Mouse (Mus musculus): ENCODE results near the gene Zfp219. TPM values are rescaled to one million over a fixed set of nuclear protein-coding genes. Genes with fewer than 3 reads are reported as not detected.
"Not testable (repeated sequence)": the region's sequence is repeated elsewhere in the genome, so short reads cannot be mapped to it uniquely, and the experiment has no call there.

The Zfp219 gene
- 32.3 and 32.5 TPM in 2 replicates for polyA plus RNA-seq (2015; fragmentation: Nextera tagmentation; extraction: Ambion mirVana)

DNA sequence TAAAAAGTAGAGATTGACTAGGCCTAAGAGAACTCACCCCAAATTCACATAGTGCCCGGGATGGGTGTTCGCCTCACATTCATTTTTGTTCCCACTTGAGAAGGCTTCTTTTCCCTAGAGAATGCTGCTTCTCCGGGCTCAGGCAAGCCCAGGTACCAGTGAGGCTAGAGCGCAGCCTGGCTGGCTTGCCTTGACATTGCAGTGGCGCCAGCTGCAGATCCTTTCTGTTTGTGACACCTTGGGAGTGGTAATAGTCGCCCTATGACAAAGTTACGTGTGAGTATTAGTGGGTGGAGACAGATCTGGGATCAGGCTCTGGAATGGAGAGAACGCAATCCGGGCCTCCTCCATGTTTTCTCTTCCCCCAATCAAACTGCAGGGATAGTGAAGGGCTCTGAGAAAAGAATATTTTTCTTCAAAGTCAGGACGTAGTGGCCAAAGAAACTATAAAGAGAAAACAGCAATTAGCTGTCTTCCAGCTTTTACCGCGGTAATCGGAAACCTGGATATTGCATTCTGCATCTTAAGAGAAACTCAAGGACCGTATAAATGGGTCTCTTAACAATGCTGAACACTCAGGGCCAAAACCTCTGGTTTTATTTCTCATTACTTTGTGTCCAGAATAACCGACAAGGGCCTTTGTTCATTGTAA, at the start of gene Zfp219:
Zfp219 (minus strand) TSS at position 248 of the 652 bp plus-strand sequence.
- H3K4me2 ChIP-seq = peak within 1 kb of the TSS; percentile 68
- no peaks in the 10 kb centered on the region for H3K27me3 ChIP-seq
- peaks cover 54% of the 10 kb centered on the region for H3K4me1 ChIP-seq (replicated peaks)
- WGBS = 5% methylated on average over 15 of the region's 15 CpGs
- H3K36me3 ChIP-seq = no peaks in the 10 kb centered on the region
- peak within 1 kb of the TSS; percentile 96 for H3K9ac ChIP-seq
- H3K4me3 ChIP-seq = peak within 1 kb of the TSS; percentile 71
- ATAC-seq (ENCODE audit: low read depth) = peak; percentile 54
- peak within 1 kb of the TSS; percentile 99 for H3K27ac ChIP-seq (replicated peaks)
- H3K9me3 ChIP-seq = no peaks in the 10 kb centered on the region

GRCm38 (mm10) chr14:52066135-52066534, 45.6 kb upstream of the Zfp219 start:
- no peak overlapping the region for H3K4me2 ChIP-seq
- WGBS = 64% methylated on average over 4 of the region's 4 CpGs
- no peaks in the 10 kb centered on the region for H3K27me3 ChIP-seq
- H3K4me3 ChIP-seq = no peak overlapping the region
- no peak overlapping the region for H3K9ac ChIP-seq
- no peak for ATAC-seq (ENCODE audit: low read depth)
- H3K27ac ChIP-seq (replicated peaks) = no peak overlapping the region
- H3K9me3 ChIP-seq = no peaks in the 10 kb centered on the region
- no peaks in the 10 kb centered on the region for H3K4me1 ChIP-seq (replicated peaks)
- peaks cover 8% of the 10 kb centered on the region for H3K36me3 ChIP-seq

- H3K36me3 ChIP-seq = no peaks in the 10 kb centered on the region
- no peak for ATAC-seq (ENCODE audit: low read depth)
- no peak overlapping the region for H3K4me2 ChIP-seq
- H3K27me3 ChIP-seq = no peaks in the 10 kb centered on the region
- 86% methylated on average over 8 of the region's 8 CpGs for whole genome bisulfite sequencing
- no peaks in the 10 kb centered on the region for H3K9me3 ChIP-seq
- no peak overlapping the region for H3K4me3 ChIP-seq
- H3K9ac ChIP-seq = no peak overlapping the region
- H3K4me1 ChIP-seq (replicated peaks) = no peaks in the 10 kb centered on the region
- no peak overlapping the region for H3K27ac ChIP-seq (replicated peaks)
These were observed 41.3 kb upstream of the Zfp219 start for GRCm38 (mm10) chr14:52061798-52062197.

DNA sequence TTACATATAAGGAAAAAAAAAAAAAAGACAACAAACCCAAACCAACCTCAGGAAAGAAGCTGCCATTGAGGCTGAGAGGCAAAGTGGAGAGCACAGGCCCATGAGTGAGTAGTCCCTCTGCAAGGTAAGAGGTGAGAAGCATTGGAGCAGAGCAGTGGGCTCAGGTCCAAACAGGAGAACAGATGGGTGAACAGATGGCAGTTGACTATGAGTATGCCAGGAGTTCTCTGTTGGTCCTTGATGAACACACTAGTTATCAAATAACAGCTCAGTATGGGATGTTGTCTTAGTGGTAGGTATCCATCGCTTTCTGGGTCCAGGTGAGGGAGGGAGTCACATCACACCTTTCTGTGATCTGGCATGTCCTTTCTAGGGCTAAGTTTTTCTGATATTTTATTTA, 40.3 kb upstream of the Zfp219 start:
- Histone ChIP-seq H3K9me3 (no peaks in the 10 kb centered on the region), H3K27ac (replicated peaks) (no peak overlapping the region), H3K36me3 (no peaks in the 10 kb centered on the region), H3K4me2 (no peak overlapping the region), H3K4me3 (no peak overlapping the region), H3K9ac (no peak overlapping the region), H3K4me1 (replicated peaks) (no peaks in the 10 kb centered on the region), H3K27me3 (no peaks in the 10 kb centered on the region)
- 90% methylated on average over 1 of the region's 1 CpGs for WGBS
- ATAC-seq (ENCODE audit: low read depth) = no peak

GRCm38 (mm10) chr14:52059982-52060381, 39.4 kb upstream of the Zfp219 start:
- Histone ChIP-seq H3K36me3 (no peaks in the 10 kb centered on the region), H3K9me3 (no peaks in the 10 kb centered on the region), H3K27ac (replicated peaks) (no peak overlapping the region), H3K4me3 (no peak overlapping the region), H3K4me1 (replicated peaks) (no peaks in the 10 kb centered on the region), H3K27me3 (no peaks in the 10 kb centered on the region), H3K4me2 (no peak overlapping the region), H3K9ac (no peak overlapping the region)
- WGBS = 78% methylated on average over 4 of the region's 4 CpGs
- ATAC-seq (ENCODE audit: low read depth) = no peak

- WGBS = 90% methylated on average over 3 of the region's 3 CpGs
- not testable (repeated sequence) for H3K9me3 ChIP-seq; H3K9ac ChIP-seq; H3K4me2 ChIP-seq; H3K4me3 ChIP-seq; ATAC-seq (ENCODE audit: low read depth); H3K36me3 ChIP-seq; H3K4me1 ChIP-seq (replicated peaks); H3K27ac ChIP-seq (replicated peaks); H3K27me3 ChIP-seq
These were observed 32.2 kb upstream of the Zfp219 start for GRCm38 (mm10) chr14:52052720-52053119.

- H3K4me1 ChIP-seq (replicated peaks) = peaks cover 14% of the 10 kb centered on the region
- WGBS = 61% methylated on average over 9 of the region's 9 CpGs
- no peak overlapping the region for H3K4me3 ChIP-seq
- no peaks in the 10 kb centered on the region for H3K27me3 ChIP-seq
- no peak for ATAC-seq (ENCODE audit: low read depth)
- H3K27ac ChIP-seq (replicated peaks) = no peak overlapping the region
- H3K9ac ChIP-seq = no peak overlapping the region
- no peaks in the 10 kb centered on the region for H3K9me3 ChIP-seq
- no peaks in the 10 kb centered on the region for H3K36me3 ChIP-seq
- no peak overlapping the region for H3K4me2 ChIP-seq
These were observed 25.5 kb upstream of the Zfp219 start for GRCm38 (mm10) chr14:52045966-52046565.

- Histone ChIP-seq H3K9ac (no peak overlapping the region), H3K4me3 (no peak overlapping the region), H3K4me1 (replicated peaks) (peaks cover 14% of the 10 kb centered on the region), H3K27ac (replicated peaks) (no peak overlapping the region), H3K9me3 (no peaks in the 10 kb centered on the region), H3K4me2 (no peak overlapping the region), H3K27me3 (no peaks in the 10 kb centered on the region), H3K36me3 (no peaks in the 10 kb centered on the region)
- WGBS = 10% methylated on average over 8 of the region's 8 CpGs
- ATAC-seq (ENCODE audit: low read depth) = peak; percentile 87
These were observed 24.6 kb upstream of the Zfp219 start for GRCm38 (mm10) chr14:52044901-52045678.

GRCm38 (mm10) chr14:52043446-52043845, 22.9 kb upstream of the Zfp219 start:
- Histone ChIP-seq H3K4me1 (replicated peaks) (peaks cover 14% of the 10 kb centered on the region), H3K27ac (replicated peaks) (no peak overlapping the region), H3K4me2 (no peak overlapping the region), H3K9me3 (no peaks in the 10 kb centered on the region), H3K4me3 (no peak overlapping the region), H3K27me3 (no peaks in the 10 kb centered on the region), H3K36me3 (no peaks in the 10 kb centered on the region), H3K9ac (no peak overlapping the region)
- ATAC-seq (ENCODE audit: low read depth) = no peak
- WGBS = 69% methylated on average over 6 of the region's 6 CpGs

- not testable (repeated sequence) for ATAC-seq (ENCODE audit: low read depth); H3K4me3 ChIP-seq; H3K36me3 ChIP-seq; H3K9ac ChIP-seq; H3K27me3 ChIP-seq; H3K27ac ChIP-seq (replicated peaks); H3K9me3 ChIP-seq; H3K4me2 ChIP-seq
- H3K4me1 ChIP-seq (replicated peaks) = peaks cover 14% of the 10 kb centered on the region
- WGBS = 60% methylated on average over 3 of the region's 3 CpGs
These were observed 21.8 kb upstream of the Zfp219 start, which contains the start of gene Olfr221 for GRCm38 (mm10) chr14:52042359-52042758. TSS of gene Olfr221 (minus strand) at chr14:52042459.

DNA sequence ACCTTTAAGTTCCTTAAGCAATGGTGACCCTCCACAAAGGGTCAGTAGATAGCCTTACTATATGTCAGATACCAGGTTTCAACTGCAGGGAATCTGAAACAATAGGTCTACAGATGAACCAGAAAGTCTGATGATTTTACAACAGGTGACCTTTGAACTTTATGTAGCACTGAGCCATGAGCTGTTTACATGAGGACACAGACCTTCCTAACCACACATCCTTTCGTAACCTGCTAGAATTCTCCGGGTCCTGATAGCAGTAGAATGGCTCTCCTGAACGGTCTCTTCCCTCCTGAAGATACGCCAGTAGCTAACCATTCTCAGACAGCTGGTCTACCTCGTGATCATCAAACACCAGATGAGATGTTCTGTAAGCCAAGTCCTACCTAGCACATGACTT, 18.8 kb upstream of the Zfp219 start:
- H3K4me3 ChIP-seq = no peak overlapping the region
- no peak overlapping the region for H3K27ac ChIP-seq (replicated peaks)
- WGBS = 89% methylated on average over 5 of the region's 5 CpGs
- no peak overlapping the region for H3K9ac ChIP-seq
- no peaks in the 10 kb centered on the region for H3K27me3 ChIP-seq
- no peaks in the 10 kb centered on the region for H3K9me3 ChIP-seq
- H3K4me1 ChIP-seq (replicated peaks) = no peaks in the 10 kb centered on the region
- H3K36me3 ChIP-seq = no peaks in the 10 kb centered on the region
- H3K4me2 ChIP-seq = no peak overlapping the region
- ATAC-seq (ENCODE audit: low read depth) = no peak

GRCm38 (mm10) chr14:52035926-52036325, 15.4 kb upstream of the Zfp219 start:
- H3K4me1 ChIP-seq (replicated peaks) = no peaks in the 10 kb centered on the region
- ATAC-seq (ENCODE audit: low read depth) = no peak

More at GRCm38 (mm10) chr14:52035926-52036325, 15.4 kb upstream of the Zfp219 start:
- 88% methylated on average over 6 of the region's 6 CpGs for WGBS
- Histone ChIP-seq H3K27ac (replicated peaks) (no peak overlapping the region), H3K9me3 (no peaks in the 10 kb centered on the region), H3K4me3 (no peak overlapping the region), H3K4me2 (no peak overlapping the region), H3K36me3 (no peaks in the 10 kb centered on the region), H3K9ac (no peak overlapping the region), H3K27me3 (no peaks in the 10 kb centered on the region)

All from neural tube, embryonic 13.5 days (tissue).